Mouse (Mus musculus) gastrocnemius, postnatal 25 days (tissue): ENCODE data around the gene Lin54. TPM values are rescaled to one million over a fixed set of nuclear protein-coding genes. Genes with fewer than 3 reads are reported as not detected.

Experiments used
- DNase-seq: peaks from one replicate; pipeline ENCODE4 v3.0.0; 2022
- microRNA-seq, 2 experiments: library from miRNA; unstranded; fragments of <30 nt; microRNA quantifications; one replicate each; pipeline ENCODE4 v1.2.0; 2021; ENCODE audit warnings: borderline replicate concordance in 2 of 2
- total RNA-seq, 2 experiments: library from RNA; stranded (reverse); gene quantifications; 1 replicate in 1 of 2; 2 replicates in 1 of 2; pipeline ENCODE4 v1.2.3; 2021

Gene Lin54
- total RNA-seq, 2 experiments from 2014 or later, result 4.7 to 6.4 TPM

DNA sequence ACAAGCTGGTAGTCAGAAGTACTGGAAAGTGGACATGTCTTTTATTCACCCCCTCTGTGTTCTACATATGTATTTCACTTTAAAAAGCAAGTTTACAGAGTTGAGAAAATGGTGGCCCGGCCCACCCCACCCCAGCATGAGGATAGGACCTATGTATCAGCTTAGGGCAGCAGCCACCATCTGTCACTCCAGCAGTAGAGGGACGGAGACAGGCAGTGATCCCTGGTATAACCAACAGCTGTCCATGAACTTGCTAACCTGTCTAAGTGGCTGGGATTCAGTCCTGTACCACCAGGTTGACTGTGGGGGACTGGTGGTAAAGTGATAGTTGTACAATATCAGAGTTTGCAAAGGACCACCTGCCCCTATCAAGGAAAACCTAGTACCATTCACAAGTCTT, 82.4 kb downstream of the Lin54 start:
- DNase-seq, result no peak

DNA sequence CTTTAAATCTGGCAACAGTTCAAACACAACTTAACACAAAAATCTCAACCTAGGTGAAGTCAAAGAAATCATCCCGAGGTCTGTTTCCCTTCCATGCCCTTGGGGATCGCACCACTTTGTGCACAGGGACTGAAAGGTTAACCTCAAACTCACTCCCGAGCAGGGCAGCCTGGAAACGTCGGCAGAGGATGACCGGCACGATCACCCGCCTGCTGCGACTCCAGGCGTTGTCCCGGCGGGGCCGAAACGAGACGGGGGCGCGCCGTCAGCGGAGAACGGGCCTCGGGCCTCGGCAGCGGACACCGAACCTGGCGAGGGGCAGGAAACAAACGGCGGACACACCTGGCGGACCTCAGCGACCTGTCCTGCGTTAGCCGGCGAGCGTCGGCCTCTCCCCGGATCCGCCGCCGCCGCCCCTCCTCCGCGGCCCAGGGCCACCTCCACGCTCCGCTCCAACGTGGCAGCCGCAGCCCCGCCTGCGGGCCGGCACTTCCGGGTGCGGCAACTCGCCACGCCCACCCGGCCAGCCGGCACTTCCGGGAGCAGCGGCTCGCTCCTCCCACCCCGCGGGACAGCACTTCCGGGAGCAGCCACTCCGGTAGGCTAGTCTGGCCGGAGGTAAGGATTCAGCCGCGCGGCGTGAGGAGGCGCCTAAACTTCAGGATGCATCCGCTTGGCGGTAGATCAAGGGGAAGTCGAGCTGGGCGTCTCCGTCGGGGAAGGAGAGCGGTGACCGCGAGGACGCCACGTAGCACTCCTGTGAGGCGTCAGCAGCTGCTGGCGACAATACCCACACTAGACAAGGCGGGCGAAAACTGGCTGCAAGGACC, 84.5 kb downstream of the Lin54 start, which contains the start of gene Sec31a:
TSS of gene Sec31a (minus strand) at position 474 of the 830 bp plus-strand sequence.
- DNase-seq, result peak; percentile 98

DNA sequence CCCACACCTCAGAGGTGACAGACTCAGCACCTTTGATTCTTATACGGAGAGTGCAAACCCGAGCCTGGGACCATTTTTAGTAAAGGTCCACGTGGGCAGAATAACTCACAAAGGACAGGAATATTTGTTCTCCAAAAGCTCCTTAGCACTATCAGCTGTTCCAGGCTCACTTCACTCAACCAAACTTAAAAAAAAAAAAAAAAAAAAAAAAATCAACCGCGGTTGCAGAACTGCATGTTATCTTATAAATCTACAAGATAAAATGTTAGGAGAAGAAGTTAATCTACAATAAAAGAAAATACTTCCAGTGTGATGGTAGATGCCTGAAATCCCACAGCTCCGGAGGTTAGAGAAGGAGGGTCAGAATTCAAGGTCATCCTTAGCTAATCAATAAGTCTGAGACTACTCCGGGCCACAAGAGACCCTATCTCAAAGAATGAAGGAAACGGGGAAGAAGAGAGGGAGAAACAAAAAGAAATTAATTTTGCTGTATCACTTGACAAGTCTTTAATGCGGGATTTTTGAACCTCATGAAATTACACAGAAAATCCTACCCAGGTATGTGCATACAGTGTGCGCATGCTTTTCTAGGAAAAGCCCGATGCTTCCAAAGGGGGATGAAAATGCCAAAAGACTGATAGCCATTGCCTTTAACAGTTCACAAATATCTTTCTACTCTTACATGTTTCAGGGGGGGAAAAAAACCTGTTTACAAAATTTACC, 85.8 kb downstream of the Lin54 start:
- DNase-seq, result no peak

DNA sequence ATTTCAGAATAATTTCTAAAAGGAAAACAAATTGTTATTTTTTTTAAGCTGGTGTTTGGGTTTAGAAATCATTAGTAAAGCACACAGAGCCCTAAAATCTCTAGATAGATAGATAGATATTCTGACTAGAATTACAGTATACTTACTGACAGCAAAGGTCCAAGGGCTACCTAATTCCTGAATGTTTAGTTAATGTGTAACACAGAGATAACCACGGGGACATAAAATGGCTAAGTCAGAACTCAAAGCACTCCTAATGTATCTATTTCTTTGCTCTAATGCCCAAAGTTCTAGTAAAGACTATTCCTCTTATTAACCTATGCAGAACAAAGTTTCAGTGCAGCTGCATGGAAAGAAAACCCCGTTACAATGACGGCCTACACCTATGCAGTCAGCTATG, 87.6 kb downstream of the Lin54 start:
- no peak for DNase-seq

DNA sequence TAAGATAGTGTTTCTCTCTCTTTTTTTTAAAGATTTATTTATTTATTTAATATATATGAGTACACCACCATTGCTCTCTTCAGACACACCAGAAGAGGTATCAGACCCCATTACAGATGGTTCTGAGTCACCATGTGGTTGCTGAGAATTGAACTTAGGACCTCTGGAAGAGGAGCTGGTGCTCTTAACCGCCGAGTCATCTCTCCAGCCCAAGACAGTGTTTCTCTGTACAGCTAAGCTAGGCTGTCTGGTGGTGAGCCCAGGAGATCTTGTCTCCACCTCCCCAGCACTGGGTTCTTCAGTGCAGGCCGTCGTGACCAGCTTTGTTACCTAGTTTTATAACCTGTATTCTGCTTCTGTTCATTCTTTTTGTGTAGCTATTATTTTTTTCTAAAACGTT, 90.2 kb downstream of the Lin54 start:
- DNase-seq, result no peak

DNA sequence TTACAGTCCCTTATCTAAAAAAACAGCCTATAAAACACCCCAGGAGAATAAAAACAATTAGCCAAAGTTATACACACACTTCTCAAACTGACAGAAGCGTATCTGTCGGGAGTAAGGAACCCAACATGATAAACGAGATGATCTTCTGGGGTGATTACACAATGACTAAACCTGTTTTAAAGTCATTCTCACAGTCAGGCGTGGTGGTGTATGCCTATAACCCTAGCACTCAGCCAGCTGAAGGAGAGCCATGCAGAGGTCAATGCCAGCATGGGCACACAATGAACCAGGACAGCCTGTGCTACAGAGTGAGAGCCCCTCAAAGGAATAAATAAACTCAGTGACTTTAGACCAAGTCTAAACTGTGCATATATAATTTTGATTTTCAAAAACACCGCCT, 92.0 kb downstream of the Lin54 start:
- DNase-seq, result no peak

DNA sequence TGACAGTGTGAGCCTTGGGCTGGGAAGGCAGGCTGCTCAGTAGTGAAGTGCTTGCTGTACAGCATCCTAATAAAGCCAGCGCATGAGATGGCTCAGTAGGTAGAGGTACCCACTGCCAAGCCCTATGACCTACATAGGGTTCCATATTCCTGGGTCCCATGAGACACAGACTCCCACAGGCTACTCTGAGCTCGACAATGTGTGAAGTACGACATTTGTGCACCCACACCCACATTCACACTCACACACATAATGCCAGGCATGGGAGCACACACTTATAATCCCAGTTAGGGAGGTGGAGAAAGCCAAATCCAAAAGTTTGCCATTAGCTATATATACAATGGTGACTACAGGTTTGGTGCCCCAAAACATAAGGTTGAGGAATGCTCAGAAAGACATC, 103.7 kb downstream of the Lin54 start:
- no peak for DNase-seq

DNA sequence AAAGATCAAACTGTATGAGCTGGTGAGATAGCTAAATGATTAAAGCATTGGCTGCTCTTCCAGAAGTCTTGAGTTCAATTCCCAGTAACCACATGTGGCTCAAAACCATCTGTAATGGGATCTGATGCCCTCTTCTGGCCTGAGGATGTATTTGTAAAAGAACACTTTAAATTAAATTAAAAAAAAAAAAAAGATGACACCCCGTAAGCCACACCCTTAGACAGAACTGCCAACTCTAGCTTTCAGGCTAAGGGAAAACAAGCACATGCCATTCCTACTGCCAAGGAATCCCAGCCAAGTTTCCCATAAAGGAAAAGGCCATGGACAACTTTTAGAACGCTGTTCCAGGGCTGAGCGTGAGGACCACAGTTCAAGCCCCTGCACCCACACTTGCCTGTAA, 106.8 kb downstream of the Lin54 start:
- no peak for DNase-seq

DNA sequence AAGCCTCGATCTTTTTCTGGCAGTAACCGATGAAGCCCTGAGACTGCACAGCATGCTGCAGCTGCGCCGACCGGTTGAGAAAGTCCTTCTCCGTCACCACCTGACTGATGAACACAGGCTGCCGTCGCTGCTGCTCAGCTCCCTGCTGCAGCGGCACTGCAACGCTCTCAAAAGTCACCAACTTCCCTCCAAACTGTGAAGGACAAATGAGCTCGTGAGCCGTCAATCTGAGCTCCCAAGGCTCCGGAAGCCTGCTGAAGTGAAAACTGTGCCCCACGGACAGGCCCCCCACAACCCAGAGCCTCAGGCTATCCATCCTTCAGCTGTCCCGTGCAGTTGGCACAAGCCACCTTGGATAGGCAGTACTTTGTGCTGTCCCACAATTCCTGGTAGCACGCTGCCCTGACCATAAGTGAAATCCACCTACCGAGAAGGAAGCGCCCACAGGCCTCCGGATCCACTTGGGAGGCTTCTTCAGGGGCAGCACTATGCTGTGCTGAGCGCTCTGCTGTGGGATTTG, 107.9 kb downstream of the Lin54 start:
- DNase-seq, result no peak

Small RNAs within 50 kb of the gene (microRNA-seq; reads per million reads assigned to microRNA genes)
- 0 reads per million in 2 experiments for gene Gm23222

Other genes with a start within 250 kb of the Lin54 start
- 10 to 100 TPM; 61.2 to 65.4 TPM for gene Sec31a, start 84.4 kb downstream of the Lin54 start, total RNA-seq
- gene Cops4, start 17.7 kb upstream of the Lin54 start, total RNA-seq, result 10 to 100 TPM; 91.6 to 94.1 TPM
- 1 to 10 TPM in 1 of 2 experiments, not detected in 1; 1.3 TPM for gene Plac8, start 71.6 kb upstream of the Lin54 start, total RNA-seq
- 10 to 100 TPM; 58.4 to 61.5 TPM for gene Coq2, start 174.5 kb upstream of the Lin54 start, total RNA-seq
- under 1 TPM; 0.13 to 0.70 TPM for gene Hpse, start 219.1 kb upstream of the Lin54 start, total RNA-seq